9 mouse cellular contexts compared by ENCODE assay signal in the genomic region with DNA sequence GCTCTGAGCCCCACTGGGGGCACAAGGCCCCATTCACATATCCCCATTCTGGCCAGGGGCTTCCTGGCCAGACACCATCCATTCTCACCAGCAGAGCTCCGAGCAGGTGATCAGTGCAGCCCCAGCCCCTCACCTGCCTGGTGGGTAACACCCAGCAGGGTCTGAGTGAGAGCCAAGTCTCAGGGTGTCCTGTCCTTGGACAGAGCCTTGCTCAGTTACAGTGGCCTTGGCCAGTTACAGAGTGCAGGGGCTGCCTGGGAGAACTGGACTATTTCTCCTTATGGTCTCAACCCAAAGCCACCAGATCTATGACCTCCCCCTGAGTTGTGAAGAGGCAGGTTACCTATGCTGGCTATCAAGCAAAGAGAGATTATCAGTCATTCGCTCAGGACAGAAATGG. TPM values are rescaled to one million over a fixed set of nuclear protein-coding genes. Genes with fewer than 3 reads are reported as not detected.
DNase-seq lines count a peak whose midpoint lies in the region; ATAC-seq and TF ChIP-seq lines count a peak whose summit lies in the region.
"Had no signal": no experiment of that assay in that cellular context is flagged by ENCODE, and none has a peak within 500 bp of the region (broad histone marks: within the 10 kb centered on the region; RNA-seq: fewer than 3 reads in every experiment).

No protein-coding gene starts in this region.

- H3K4me3 ChIP-seq in lung, embryonic 14.5 days (ENCODE audit: low read depth, low read length): peak overlapping the region; percentile 35
- H3K4me3 ChIP-seq in heart, embryonic 16.5 days (ENCODE audit: low read length): peak overlapping the region; percentile 56
- H3K4me3 ChIP-seq in lung, postnatal 0 days (ENCODE audit: low read depth, low read length): peak overlapping the region; percentile 45
- no peak overlapping the region for H3K4me3 ChIP-seq in forebrain, embryonic 14.5 days (ENCODE audit: low read depth, low read length)

- H3K4me2 ChIP-seq in lung, embryonic 14.5 days: peak overlapping the region; percentile 70
- H3K4me2 ChIP-seq in heart, embryonic 16.5 days (ENCODE audit: low read depth, low read length): peak overlapping the region; percentile 58
- peak overlapping the region; percentile 65 for H3K4me2 ChIP-seq in lung, postnatal 0 days (replicated peaks; ENCODE audit: low read depth, low read length)
- H3K4me2 ChIP-seq in forebrain, embryonic 14.5 days (ENCODE audit: low read length): no peak overlapping the region

- peak overlapping the region; percentile 68 for H3K27ac ChIP-seq in lung, embryonic 14.5 days (ENCODE audit: low read depth)
- H3K27ac ChIP-seq in heart, embryonic 16.5 days (ENCODE audit: low read length): peak overlapping the region; percentile 78; the same call in 1 of the 2 replicates
- peak overlapping the region; percentile 78 for H3K27ac ChIP-seq in lung, postnatal 0 days (ENCODE audit: low read length)
- no peak overlapping the region for H3K27ac ChIP-seq in forebrain, embryonic 14.5 days (ENCODE audit: low read depth, low read length)

- peaks cover 33% of the 10 kb centered on the region for H3K36me3 ChIP-seq in lung, embryonic 14.5 days (ENCODE audit: insufficient read depth)
- 0 out of 2 replicates have a peak, but pooled peaks cover under 1% of the 10 kb centered on the region for H3K36me3 ChIP-seq in heart, embryonic 16.5 days (ENCODE audit: control insufficient read depth, insufficient read depth)
- H3K36me3 ChIP-seq in lung, postnatal 0 days (ENCODE audit: insufficient read depth, low read length): peaks cover 3% of the 10 kb centered on the region; the same call in 1 of the 2 replicates
- no peaks in the 10 kb centered on the region for H3K36me3 ChIP-seq in forebrain, embryonic 14.5 days (ENCODE audit: control insufficient read depth, insufficient read depth, low read length)

- ATAC-seq in lung, embryonic 14.5 days (ENCODE audit: insufficient read depth): no peak
- no peak for ATAC-seq in heart, embryonic 16.5 days (replicated peaks; ENCODE audit: extremely low read depth, insufficient read depth, low FRiP score)
- ATAC-seq in lung, postnatal 0 days: no peak
- ATAC-seq in forebrain, embryonic 14.5 days: no peak

- no peaks in the 10 kb centered on the region for H3K9me3 ChIP-seq in lung, embryonic 14.5 days (ENCODE audit: low read depth, low read length)
- no peaks in the 10 kb centered on the region for H3K9me3 ChIP-seq in heart, embryonic 16.5 days (replicated peaks; ENCODE audit: control insufficient read depth, low read length)
- H3K9me3 ChIP-seq in lung, postnatal 0 days (ENCODE audit: low read length): no peaks in the 10 kb centered on the region
- H3K9me3 ChIP-seq in forebrain, embryonic 14.5 days (replicated peaks; ENCODE audit: control insufficient read depth, low read length): no peaks in the 10 kb centered on the region

- TF ChIP-seq CTCF in lung, embryonic 14.5 days (IDR thresholded peaks at IDR 0.05; ENCODE audit: low read depth): no peak
- no peak for TF ChIP-seq CTCF in lung, postnatal 0 days (IDR thresholded peaks at IDR 0.05)

- no peak for TF ChIP-seq EP300 in lung, postnatal 0 days (IDR thresholded peaks at IDR 0.05)

- peak; percentile 72 to 76 for DNase-seq in adrenal gland, adult (ENCODE audit: inconsistent age in 2 of 2, low spot score in 1 of 2)
- DNase-seq in adrenal gland, adult 8-10 months: no peak
- no peak for DNase-seq in lung, embryonic 14.5 days
- DNase-seq in lung, postnatal 10 days: no peak
- DNase-seq in lung, postnatal 0 days (ENCODE audit: low spot score): no peak
- no peak for DNase-seq in layer of hippocampus, adult 9-11 months
- no peak for DNase-seq in forebrain, embryonic 14.5 days (ENCODE audit: low spot score)

- H3K27me3 ChIP-seq in lung, embryonic 14.5 days (ENCODE audit: insufficient read depth, low read length): no peaks in the 10 kb centered on the region
- H3K27me3 ChIP-seq in heart, embryonic 16.5 days (ENCODE audit: control insufficient read depth, insufficient read depth, low read length): no peaks in the 10 kb centered on the region
- H3K27me3 ChIP-seq in lung, postnatal 0 days (replicated peaks; ENCODE audit: insufficient read depth, low read length): no peaks in the 10 kb centered on the region
- H3K27me3 ChIP-seq in forebrain, embryonic 14.5 days (replicated peaks; ENCODE audit: control insufficient read depth, insufficient read depth, low read length): no peaks in the 10 kb centered on the region

- H3K4me1 ChIP-seq in lung, embryonic 14.5 days (ENCODE audit: insufficient read depth): peaks cover 17% of the 10 kb centered on the region
- H3K4me1 ChIP-seq in heart, embryonic 16.5 days (ENCODE audit: control insufficient read depth, insufficient read depth, low read length): peaks cover 9% of the 10 kb centered on the region
- 0 out of 2 replicates have a peak, but pooled peaks cover 4% of the 10 kb centered on the region for H3K4me1 ChIP-seq in lung, postnatal 0 days (ENCODE audit: insufficient read depth, low read depth, low read length)
- no peaks in the 10 kb centered on the region for H3K4me1 ChIP-seq in forebrain, embryonic 14.5 days (ENCODE audit: control insufficient read depth, insufficient read depth, low read length)

- H3K9ac ChIP-seq in lung, embryonic 14.5 days: peak overlapping the region; percentile 48
- H3K9ac ChIP-seq in heart, embryonic 16.5 days (ENCODE audit: low read length): peak overlapping the region; percentile 69
- H3K9ac ChIP-seq in lung, postnatal 0 days (replicated peaks; ENCODE audit: low read depth): peak overlapping the region; percentile 55
- no peak overlapping the region for H3K9ac ChIP-seq in forebrain, embryonic 14.5 days (ENCODE audit: low read length)

- 73% methylated on average over 2 of the region's 2 CpGs for whole genome bisulfite sequencing in lung, embryonic 14.5 days
- 45% methylated on average over 2 of the region's 2 CpGs for WGBS in heart, embryonic 16.5 days
- WGBS in lung, postnatal 0 days: 65% methylated on average over 2 of the region's 2 CpGs
- 87% methylated on average over 2 of the region's 2 CpGs for WGBS in forebrain, embryonic 14.5 days

RNA-seq across cellular contexts. Expression of a gene that starts 0.9 kb away (rescaled TPM):
- total RNA-seq in adrenal gland, adult 8-10 months (2022): 100 to 1,000 TPM; 163 to 254 (median 213) TPM
- polyA plus RNA-seq in lung, embryonic 14.5 days (2014; fragmentation: Nextera tagmentation; extraction: Ambion mirVana): 215 and 226 TPM in 2 replicates
- polyA plus RNA-seq in heart, embryonic 16.5 days (2015; fragmentation: Nextera tagmentation; extraction: Ambion mirVana): 105 and 125 TPM in 2 replicates
- polyA plus RNA-seq in lung, postnatal 0 days (2015; fragmentation: Nextera tagmentation; extraction: Ambion mirVana): 344 and 387 TPM in 2 replicates
- polyA plus RNA-seq in forebrain, embryonic 14.5 days (2014; fragmentation: Nextera tagmentation; extraction: Ambion mirVana): 6.6 and 10.8 TPM in 2 replicates
- total RNA-seq: megakaryocyte progenitor cell, adult 5-6 weeks had no signal

Comparison
In these comparisons a context has a peak if more than half of its experiments do, and no peak if none do; other contexts are left out.
1. DNase-seq: peak in adrenal gland, adult (2 of 2); none in adrenal gland, adult 8-10 months (single experiment), lung, embryonic 14.5 days (single experiment), lung, postnatal 10 days (single experiment), lung, postnatal 0 days (single experiment), layer of hippocampus, adult 9-11 months (single experiment) and forebrain, embryonic 14.5 days (single experiment).